ENCODE assay signal across 14 mouse cellular contexts in genomic region chr6:115946389-115946788, GRCm38 (mm10). TPM values are rescaled to one million over a fixed set of nuclear protein-coding genes. Genes with fewer than 3 reads are reported as not detected.
DNase-seq lines count a peak whose midpoint lies in the region; ATAC-seq lines count a peak whose summit lies in the region.
"Had no signal": no experiment of that assay in that cellular context is flagged by ENCODE, and none has a peak within 500 bp of the region (broad histone marks: within the 10 kb centered on the region; RNA-seq: fewer than 3 reads in every experiment).

No protein-coding gene starts in this region.

- ATAC-seq in granulocyte monocyte progenitor cell, adult 5-6 weeks (replicated peaks; ENCODE audit: poor library complexity, severe bottlenecking): peak; percentile 81

- peaks cover 58% of the 10 kb centered on the region for H3K4me1 ChIP-seq in heart, embryonic 10.5 days

- peaks cover 4% of the 10 kb centered on the region; the same call in 1 of the 2 replicates for H3K27me3 ChIP-seq in heart, embryonic 10.5 days (ENCODE audit: insufficient read depth, poor library complexity, severe bottlenecking)
- no peaks in the 10 kb centered on the region for H3K27me3 ChIP-seq in splenic B cell, adult 2 months (ENCODE audit: control insufficient read depth, insufficient read depth, low read length, poor library complexity, severe bottlenecking)
- H3K27me3 ChIP-seq: liver, embryonic 13.5 days; stomach, embryonic 15.5 days had no signal

- peak overlapping the region; percentile 56 for H3K27ac ChIP-seq in heart, embryonic 10.5 days
- H3K27ac ChIP-seq: liver, embryonic 13.5 days; stomach, embryonic 15.5 days had no signal

- H3K4me3 ChIP-seq in heart, embryonic 10.5 days: no peak overlapping the region
- H3K4me3 ChIP-seq: liver, embryonic 13.5 days; stomach, embryonic 15.5 days had no signal

- intact Hi-C loops in heart, postnatal 36 days (cut with DNase I): no loop called here

- H3K36me3 ChIP-seq in heart, embryonic 10.5 days: no peaks in the 10 kb centered on the region
- no peaks in the 10 kb centered on the region for H3K36me3 ChIP-seq in splenic B cell, adult 2 months (ENCODE audit: control insufficient read depth, insufficient read depth, low read length, poor library complexity, severe bottlenecking)
- H3K36me3 ChIP-seq: G1E; liver, embryonic 13.5 days; stomach, embryonic 15.5 days had no signal

- WGBS in heart, embryonic 10.5 days: 17% methylated on average over 6 of the region's 6 CpGs

- DNase-seq in heart, embryonic 10.5 days (ENCODE audit: low spot score): no peak
- no peak for DNase-seq in heart, postnatal 36 days
- peak; percentile 61 for DNase-seq in ovary, postnatal 36 days (ENCODE audit: low spot score)
- DNase-seq in ovary, postnatal 14 days (ENCODE audit: low spot score): no peak
- DNase-seq in splenic B cell, adult 2 months (ENCODE audit: low read depth, low spot score): peak; percentile 8
- no peak for DNase-seq in urinary bladder, postnatal 36 days (ENCODE audit: low spot score in 2 of 2)
- no peak for DNase-seq in frontal cortex, postnatal 10 days (ENCODE audit: low spot score in 2 of 2)
- DNase-seq: cerebellum, adult 2 months; liver, embryonic 13.5 days had no signal

- H3K9me3 ChIP-seq in heart, embryonic 10.5 days: no peaks in the 10 kb centered on the region
- H3K9me3 ChIP-seq: G1E; liver, embryonic 13.5 days; stomach, embryonic 15.5 days had no signal

RNA-seq across cellular contexts. Expression of gene H1foo, which starts 1.7 kb away (rescaled TPM):
- polyA plus RNA-seq in heart, embryonic 10.5 days (2016; fragmentation: Nextera tagmentation; extraction: Ambion mirVana): not detected in 2 replicates
- total RNA-seq in heart, postnatal 36 days (2021): not detected
- not detected in 2 replicates for total RNA-seq in granulocyte monocyte progenitor cell, adult 5-6 weeks (2014; fragmentation: Nextera tagmentation)
- not detected in 2 replicates for total RNA-seq in granulocyte monocyte progenitor cell, adult 5-6 weeks (2017)
- total RNA-seq: G1E had no signal
- polyA plus RNA-seq: cerebellum, adult 2 months; frontal cortex, adult 2 months; G1E; large intestine, adult 2 months; liver, embryonic 13.5 days; stomach, embryonic 15.5 days had no signal

RNA-seq across cellular contexts. Expression of gene Rho, which starts 14.8 kb away (rescaled TPM):
- polyA plus RNA-seq in heart, embryonic 10.5 days (2016; fragmentation: Nextera tagmentation; extraction: Ambion mirVana): 0.28 TPM in 1 of 2 replicates, not detected in the other
- not detected for total RNA-seq in heart, postnatal 36 days (2021)
- not detected in 2 replicates for total RNA-seq in granulocyte monocyte progenitor cell, adult 5-6 weeks (2014; fragmentation: Nextera tagmentation)
- not detected in 2 replicates for total RNA-seq in granulocyte monocyte progenitor cell, adult 5-6 weeks (2017)
- polyA plus RNA-seq: G1E; liver, embryonic 13.5 days had no signal

RNA-seq across cellular contexts. Expression of gene Plxnd1, which starts 48.4 kb away (rescaled TPM):
- 42.9 and 61.7 TPM in 2 replicates for polyA plus RNA-seq in heart, embryonic 10.5 days (2016; fragmentation: Nextera tagmentation; extraction: Ambion mirVana)
- total RNA-seq in heart, postnatal 36 days (2021): 10 to 100 TPM; 69.9 to 74.6 TPM
- total RNA-seq in granulocyte monocyte progenitor cell, adult 5-6 weeks (2014; fragmentation: Nextera tagmentation): 29.1 and 38.2 TPM in 2 replicates
- 43.3 and 46.6 TPM in 2 replicates for total RNA-seq in granulocyte monocyte progenitor cell, adult 5-6 weeks (2017)

Comparison
In these comparisons a context has a peak if more than half of its experiments do, and no peak if none do; other contexts are left out.
1. DNase-seq: peak in ovary, postnatal 36 days (single experiment) and splenic B cell, adult 2 months (single experiment); none in heart, embryonic 10.5 days (single experiment), heart, postnatal 36 days (0 of 2), ovary, postnatal 14 days (single experiment), urinary bladder, postnatal 36 days (0 of 2) and frontal cortex, postnatal 10 days (0 of 2).